Comparison of ENCODE assay signal across 8 mouse cellular contexts in genomic region chr11:120643601-120643987, GRCm38 (mm10). TPM values are rescaled to one million over a fixed set of nuclear protein-coding genes. Genes with fewer than 3 reads are reported as not detected.
DNase-seq lines count a peak whose midpoint lies in the region; ATAC-seq lines count a peak whose summit lies in the region.

Gene Pycr1, minus strand, starts transcription at chr11:120643769.

- H3K4me3 ChIP-seq in hindbrain, embryonic 13.5 days: peak within 1 kb of the TSS; percentile 47

- no peaks in the 10 kb centered on the region for H3K9me3 ChIP-seq in hindbrain, embryonic 13.5 days

- peak within 1 kb of the TSS; percentile 71 for H3K4me2 ChIP-seq in hindbrain, embryonic 13.5 days

- H3K27me3 ChIP-seq in hindbrain, embryonic 13.5 days: peaks cover 21% of the 10 kb centered on the region; the same call in 1 of the 2 replicates

- peak within 1 kb of the TSS; percentile 49; the same call in 1 of the 2 replicates for H3K27ac ChIP-seq in hindbrain, embryonic 13.5 days

- WGBS in hindbrain, embryonic 13.5 days: under 1% methylated on average over 15 of the region's 15 CpGs

- peaks cover 26% of the 10 kb centered on the region for H3K4me1 ChIP-seq in hindbrain, embryonic 13.5 days (replicated peaks)

- DNase-seq in Muller cell, postnatal 12 days (ENCODE audit: inconsistent ontology term): peak; percentile 96
- DNase-seq in cerebellum, adult 9-11 months: peak; percentile 92
- peak; percentile 89 to 91 for DNase-seq in frontal cortex, postnatal 10 days (ENCODE audit: low spot score in 2 of 2)
- DNase-seq in layer of hippocampus, postnatal 25 days (ENCODE audit: extremely low spot score in 1 of 2, low spot score in 1 of 2): peak; percentile 76 to 83
- peak; percentile 96 for DNase-seq in lung, postnatal 25 days (ENCODE audit: low spot score)
- DNase-seq in retina, embryonic 14.5 days (ENCODE audit: low spot score): peak; percentile 93
- peak; percentile 96 for DNase-seq in thymus, postnatal 4 days

- H3K36me3 ChIP-seq in hindbrain, embryonic 13.5 days: no peaks in the 10 kb centered on the region

- peak within 1 kb of the TSS; percentile 74 for H3K9ac ChIP-seq in hindbrain, embryonic 13.5 days

- ATAC-seq in hindbrain, embryonic 13.5 days (ENCODE audit: low FRiP score): peak; percentile 99

RNA-seq across cellular contexts. Expression of gene Pycr1, which starts in this region (rescaled TPM):
- 22.9 and 23.3 TPM in 2 replicates for polyA plus RNA-seq in hindbrain, embryonic 13.5 days (2015; fragmentation: Nextera tagmentation; extraction: Ambion mirVana)
- total RNA-seq in layer of hippocampus, postnatal 25 days (2021): 1 to 10 TPM; 4.3 to 4.9 TPM

Comparison
In these comparisons a context has a peak if more than half of its experiments do, and no peak if none do; other contexts are left out.
1. Peak in every context shown above with its lines: DNase-seq, ATAC-seq, H3K4me3 ChIP-seq and H3K27ac ChIP-seq.